Mouse (Mus musculus) CH12F3 (cell line): Measurements from ENCODE around the gene Mctp2.

ENCODE experiments used
- in situ Hi-C: fragments of 300-500 bp; cut with MboI; formaldehyde crosslinking; loops from 2 replicates; pipeline ENCODE4 v1.14.3; 2020; ENCODE audit warnings: low sequenced_read_pairs

Gene Mctp2

DNA sequence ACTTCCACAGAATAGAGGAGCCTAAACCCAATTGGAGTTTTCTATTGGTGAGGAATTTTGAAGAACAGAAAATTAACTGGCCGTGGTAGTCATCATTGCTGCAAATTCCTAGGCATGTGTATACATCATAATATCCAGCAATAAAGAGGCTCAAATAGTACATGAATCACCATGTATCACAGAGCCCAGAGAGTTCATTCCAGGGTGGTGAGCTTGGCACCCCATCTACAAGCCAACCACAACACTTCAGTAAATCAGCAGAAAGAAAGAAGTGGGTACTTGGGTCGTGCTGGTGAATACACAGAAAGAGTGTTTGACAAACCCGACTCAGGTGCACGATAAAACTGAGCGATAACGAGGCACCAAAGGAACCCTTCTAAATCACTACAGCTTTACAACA is 207.8 kb downstream of the Mctp2 start:
- in situ Hi-C loops, result no loop called here

DNA sequence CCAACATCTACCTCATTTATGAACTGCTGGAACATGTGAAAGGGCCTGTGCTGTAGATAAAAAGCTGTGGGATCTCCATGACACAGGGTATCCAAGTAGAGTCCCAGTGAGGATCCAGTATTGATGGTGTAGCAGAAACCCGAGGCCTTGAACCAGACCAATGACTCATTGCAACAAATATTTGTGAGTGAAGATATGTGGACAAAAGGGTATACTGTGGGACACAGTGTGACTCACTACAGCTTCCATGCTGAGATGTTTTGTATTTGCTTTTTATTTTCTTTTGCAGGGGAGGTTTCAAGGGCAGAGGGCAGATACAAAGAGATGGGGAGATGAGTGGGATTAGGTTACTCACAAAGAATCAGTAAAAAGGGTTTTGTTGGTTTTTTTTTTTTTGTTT is 209.4 kb downstream of the Mctp2 start:
- in situ Hi-C loops, result no loop called here

DNA sequence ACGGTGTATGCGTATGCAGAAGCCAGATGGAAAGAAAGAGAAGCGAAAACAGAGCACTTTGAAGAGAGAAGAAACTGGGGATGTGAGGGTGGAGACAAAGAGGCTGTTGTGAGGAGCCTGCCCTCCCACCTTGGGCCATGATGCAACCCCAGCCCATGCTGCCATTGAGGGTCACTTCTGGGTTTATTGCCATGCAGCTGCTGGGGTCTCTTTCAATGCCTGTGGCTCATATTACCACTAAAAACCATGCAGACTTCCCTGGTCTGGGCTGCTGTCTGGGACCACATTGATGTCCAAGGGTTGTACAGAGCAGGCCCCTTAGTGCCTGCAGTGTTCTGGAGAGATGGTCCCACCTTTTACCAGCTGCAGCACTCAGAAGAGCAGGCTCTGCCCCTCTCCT is 210.0 kb downstream of the Mctp2 start:
- in situ Hi-C loops, result no loop called here

DNA sequence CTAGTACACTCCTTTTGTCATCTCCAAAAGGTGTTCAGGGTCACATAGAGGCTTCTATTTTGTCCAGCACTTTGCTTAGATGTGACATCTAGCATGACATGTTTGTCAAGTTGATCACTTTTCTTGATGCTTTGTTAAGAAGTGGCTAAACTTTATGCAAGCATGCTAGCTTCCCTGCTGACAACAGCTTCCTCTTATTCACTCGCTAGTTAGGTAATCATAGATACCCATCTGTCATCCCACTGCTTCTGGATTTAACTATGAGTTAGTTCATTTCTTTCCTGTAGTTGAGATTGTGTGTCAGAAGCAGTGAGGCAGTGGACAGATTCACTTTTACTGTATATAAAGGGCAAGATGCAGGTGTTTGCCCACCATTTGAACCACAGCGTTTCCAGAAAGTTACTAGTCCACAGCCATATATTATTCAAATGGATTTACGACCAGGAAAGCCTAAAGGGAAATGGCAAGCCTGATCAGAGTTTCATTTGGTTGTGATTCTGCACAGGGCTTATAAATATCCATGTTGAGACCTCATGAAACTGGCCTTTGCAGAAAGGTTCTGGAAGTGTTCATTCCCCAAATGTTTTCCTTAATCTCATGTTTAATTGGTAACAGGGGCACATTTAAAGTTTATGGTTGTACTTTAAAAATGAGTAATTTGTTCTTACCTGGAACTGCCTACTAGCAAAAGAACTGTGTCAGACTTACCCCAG is 216.8 kb downstream of the Mctp2 start:
- in situ Hi-C loops, result no loop called here

DNA sequence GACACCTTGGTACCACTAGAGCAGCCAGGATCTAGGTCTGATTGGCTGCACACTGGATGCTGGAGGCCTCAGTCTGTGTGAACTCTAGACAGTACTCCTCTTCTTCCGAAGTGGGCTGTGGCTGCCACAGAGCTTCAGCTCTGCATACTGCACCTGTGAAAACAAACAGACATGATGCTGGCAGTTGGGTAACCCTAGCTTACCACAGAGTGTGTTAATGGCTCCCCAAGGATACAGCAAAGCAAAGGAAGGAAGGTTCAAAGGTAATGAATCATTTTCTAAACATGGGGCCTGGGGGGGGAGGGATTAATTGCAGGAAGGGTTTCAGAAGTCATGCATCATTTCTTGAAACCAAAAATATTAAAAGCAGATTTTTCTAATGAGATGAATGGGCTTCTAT is 225.7 kb downstream of the Mctp2 start:
- in situ Hi-C loops, result no loop called here

DNA sequence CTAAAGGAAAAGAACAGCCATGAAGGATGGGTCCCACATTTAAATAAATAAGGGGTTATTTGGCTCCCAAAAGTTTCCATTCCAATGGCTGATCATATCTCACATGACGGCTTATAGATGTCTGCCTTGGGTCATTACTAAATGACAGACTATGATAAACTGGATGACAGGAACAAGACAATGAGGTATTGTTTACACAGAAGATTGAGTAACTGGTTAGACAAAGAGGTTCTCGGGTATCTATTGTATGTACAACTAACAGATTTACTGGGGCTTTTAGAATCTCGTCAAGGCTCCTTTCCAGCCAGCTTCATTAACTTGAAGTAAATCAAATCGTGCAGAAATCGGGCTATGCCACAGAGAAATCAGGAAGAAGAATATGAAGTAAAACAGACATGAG is 227.5 kb downstream of the Mctp2 start:
- in situ Hi-C loops, result no loop called here

DNA sequence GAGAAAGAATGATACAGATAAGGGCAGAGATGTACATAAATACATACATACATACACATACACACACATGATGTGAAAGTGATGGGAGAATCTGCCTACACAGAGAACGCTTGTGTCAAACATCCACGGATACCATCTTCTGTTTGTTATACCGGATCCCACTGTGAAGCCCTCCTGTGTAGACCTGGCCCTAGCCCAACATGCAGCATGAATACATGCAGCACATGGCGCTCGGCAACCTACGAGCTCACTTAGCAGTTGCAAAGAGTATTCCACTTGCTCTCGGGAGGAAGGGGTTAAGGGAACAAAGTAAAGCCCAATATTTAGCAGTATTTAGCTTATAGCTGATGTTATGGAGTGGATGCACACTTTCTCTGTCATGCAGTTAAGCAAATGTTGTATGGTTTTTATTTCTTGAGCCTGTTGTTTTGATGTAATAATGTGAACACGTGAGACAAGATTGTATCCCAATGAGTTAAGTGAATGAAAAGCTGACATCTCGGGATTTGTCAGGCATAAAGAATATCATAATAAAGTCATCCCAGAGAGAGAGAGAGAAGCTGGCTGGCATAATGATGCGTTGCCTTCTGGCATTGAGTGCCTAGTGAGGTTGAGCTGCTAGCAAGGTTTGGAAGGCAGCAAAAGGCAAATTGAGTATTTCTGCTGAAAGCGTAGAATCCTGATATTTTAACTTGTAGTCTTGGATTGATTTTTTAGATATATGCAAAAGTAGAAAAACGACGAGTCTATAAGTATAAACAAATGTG is 234.8 kb downstream of the Mctp2 start:
- in situ Hi-C loops, result no loop called here

DNA sequence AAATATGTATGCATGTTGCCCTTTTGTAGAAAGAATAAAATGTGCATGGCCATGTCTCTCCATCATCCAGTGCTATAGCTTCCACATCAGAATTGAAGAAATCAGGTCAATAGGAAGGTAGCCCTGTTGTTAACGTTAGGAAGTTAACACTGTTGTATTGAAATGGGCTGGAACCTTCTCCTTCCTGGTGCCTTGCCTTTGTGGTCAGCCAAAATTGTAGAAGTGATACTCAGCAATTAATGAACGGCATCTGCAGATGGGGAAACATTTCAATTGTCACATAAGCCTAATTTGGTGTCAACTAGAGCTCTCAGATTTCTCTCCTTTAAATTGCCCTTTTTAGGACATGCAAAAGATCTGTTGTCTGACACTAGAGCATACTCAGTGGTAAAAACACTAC is 238.0 kb downstream of the Mctp2 start:
- in situ Hi-C loops, result no loop called here

DNA sequence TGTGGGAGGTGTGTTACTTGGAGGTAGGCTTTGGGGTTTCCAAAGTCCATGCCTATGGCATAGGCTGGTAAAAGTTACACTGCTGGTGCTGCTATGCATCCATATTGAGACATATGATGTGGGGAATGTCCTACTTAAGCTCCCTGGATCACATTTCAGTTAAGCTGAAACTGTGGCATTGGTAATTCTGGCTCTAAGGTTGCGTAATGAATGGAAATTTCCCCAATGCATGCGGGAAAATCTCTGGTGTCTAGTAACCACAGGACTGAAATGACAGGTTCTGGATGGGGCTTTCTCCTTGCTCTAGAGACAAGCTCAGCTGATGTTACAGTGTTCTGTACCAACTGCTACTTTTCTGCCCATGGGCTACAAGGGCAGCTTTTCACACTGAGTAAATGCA is 240.1 kb downstream of the Mctp2 start:
- in situ Hi-C loops, result no loop called here

DNA sequence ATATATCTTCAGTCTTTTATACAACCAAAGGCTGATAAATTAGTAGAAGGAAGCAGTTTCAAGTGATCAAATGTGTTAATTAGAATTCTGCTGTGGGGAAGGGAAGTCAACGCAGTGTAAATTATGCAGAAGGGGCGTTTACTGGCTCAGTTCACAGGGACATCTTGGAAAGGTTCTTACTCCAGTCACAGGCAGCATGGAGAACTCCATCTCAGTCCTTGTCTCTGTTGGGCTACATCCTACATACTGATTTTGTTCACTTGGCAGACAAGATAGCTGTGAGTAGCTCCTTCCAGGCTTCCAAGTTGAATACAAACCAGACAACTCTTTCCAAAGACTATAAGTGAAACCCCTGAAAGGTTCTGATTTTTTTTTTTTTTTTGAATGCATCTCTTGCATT is 254.6 kb downstream of the Mctp2 start:
- in situ Hi-C loops, result no loop called here

DNA sequence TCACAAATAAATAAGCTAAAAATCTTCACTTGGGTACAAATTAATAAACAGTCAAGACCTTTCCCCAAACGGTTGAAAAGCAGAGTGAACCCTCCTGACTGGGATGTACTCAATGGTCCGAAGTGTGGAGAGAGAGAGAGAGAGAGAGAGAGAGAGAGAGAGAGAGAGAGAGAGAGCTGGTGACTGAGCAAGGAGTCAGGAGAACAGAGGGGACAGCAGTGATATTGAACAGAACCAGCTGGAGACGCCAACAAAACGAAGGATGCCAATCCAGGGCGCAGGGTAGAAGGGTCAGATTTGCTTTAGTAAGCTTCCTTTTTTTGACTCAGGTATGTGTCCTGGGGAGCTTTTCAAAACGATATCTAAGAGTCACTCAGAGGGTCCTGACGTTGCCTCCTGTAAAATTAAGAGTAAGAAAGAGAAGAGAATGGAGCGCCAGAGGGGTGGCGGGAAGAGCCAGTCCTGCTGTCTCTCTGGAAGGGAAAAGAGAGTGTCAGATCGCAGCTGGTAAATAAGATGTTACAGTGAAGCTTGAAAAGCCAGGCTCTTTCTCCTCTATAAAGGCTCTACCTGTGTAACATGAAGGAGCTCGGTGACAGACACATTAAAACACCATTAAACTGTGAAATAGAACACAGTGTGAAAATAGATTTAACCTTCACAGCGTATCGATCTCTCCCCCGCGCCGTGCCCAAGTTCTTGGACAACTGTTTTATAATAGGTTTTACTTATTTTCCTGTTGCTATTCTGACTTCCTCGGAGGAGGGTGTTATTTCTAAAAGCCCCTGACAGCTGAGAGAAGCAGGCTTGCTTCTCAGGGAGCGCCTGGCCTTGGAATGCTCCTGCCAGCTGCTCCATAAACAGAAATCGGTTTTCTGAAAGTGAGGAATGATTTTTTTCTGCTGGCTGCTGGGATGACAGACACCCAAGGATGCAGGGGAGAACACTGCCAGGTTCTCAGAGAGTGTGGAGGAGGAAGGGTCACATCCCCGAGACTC is 258.5 kb downstream of the Mctp2 start:
- in situ Hi-C loops, result no loop called here
